Mouse (Mus musculus): ENCODE results near the gene Itga9.

Itga9 gene

DNA sequence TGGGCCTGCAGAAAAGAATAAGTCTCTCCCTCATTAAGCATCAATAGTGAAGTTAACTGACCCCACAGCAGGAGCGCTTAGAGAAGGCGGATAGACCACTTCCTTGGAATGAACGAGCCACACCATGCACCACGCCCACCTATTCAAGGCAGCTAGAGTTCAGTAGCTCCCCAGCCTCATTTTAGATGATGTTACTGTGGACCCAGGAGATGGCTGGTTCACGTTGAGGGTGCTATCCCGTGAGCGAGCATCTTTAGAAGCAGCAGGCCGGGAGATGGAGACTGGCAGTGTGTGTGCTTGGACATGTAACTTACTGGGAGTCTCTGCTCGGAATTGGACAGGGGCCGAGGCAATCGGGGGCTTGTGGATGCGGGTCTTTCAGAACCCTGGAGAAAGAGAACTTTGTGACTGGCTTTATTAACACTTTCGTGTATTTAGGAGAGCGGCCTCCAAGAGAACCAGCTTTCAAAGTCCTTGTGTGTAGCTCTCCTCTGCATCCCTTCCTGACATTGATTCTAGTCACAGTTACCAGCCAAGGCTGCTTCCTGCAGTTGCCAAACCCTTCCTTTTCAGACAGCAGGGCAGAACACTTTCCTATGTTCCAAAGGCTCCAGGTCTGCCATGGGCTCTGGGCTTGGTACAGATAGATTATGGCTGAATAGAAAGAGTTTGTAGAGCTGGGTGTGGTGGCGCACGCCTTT is 1.4 kb downstream of the Itga9 start:
- DNase-seq (ENCODE audit: low spot score) = no peak

DNA sequence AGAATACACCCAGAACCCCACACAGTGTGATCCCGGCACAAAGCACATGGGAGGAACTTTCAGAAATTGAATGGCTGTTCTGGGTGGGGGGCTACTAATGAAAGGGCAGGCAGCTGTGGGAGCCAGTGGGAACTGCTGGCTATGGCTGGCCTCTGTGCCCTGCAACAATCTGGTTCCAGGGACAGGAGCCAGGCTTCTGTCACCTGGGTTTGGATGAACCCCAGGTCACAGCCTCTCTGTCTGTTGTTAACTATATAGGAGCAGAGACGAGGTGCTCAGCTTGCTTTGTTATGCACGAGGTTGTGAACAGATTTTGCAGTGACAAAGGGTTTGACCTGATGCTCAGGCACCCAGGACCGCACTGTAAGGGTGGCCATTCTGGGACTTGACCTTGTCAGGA is 2.1 kb downstream of the Itga9 start:
- DNase-seq (ENCODE audit: low spot score) = no peak

DNA sequence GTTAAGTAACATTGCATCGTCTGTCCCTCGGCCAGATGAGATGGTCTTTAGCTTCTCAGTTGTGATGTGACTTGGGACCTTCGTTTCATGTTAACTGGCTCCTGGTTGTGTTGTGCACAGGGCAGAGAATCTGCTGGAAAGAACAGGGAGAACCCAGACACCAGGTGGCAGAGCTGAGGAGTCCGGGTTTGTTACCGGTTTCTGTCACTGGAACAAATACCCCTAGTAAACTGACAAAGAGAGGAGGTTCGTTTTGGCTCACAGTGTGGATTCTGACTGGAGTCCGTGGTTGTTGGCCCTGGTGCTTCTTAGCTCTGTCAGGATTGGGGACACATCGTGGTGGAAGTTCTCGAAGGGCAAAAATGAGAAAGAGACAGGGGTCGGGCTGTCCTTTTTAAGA is 3.6 kb downstream of the Itga9 start:
- no peak for DNase-seq (ENCODE audit: low spot score)

- DNase-seq (ENCODE audit: low spot score) = no peak
Observed at GRCm38 (mm10) chr9:118611111-118611541, 4.6 kb downstream of the Itga9 start.

DNA sequence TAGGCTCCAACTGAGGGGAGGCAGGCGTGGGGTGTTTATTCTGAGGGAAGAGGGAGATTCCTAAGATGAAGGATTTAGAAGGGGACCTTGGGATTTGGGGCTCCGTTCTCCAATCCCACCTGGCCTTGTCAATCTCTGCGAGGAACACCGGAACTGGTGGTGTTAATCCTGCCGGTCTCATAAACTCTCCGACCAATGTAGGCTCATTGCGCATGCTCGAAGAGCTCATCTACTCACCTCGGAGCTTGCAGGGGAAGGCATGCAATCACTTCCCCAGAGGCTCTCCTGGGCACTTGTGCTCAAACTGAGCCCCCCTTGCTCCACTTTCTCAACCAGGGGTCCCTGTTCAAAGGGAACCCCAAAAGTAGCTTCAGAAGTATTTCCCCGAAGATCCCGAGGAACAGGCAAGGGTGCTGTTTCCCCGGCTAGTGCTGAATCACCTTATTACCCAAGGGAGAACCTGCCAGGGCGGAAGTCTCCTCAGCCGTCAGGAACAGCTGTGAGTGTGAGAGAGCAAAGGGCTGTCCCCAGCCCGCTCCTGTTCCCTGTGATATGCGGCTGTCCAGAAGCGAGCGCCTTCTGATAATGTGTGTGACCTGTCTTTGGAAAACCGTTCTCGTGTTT is 5.6 kb downstream of the Itga9 start:
- DNase-seq (ENCODE audit: low spot score) = no peak

DNA sequence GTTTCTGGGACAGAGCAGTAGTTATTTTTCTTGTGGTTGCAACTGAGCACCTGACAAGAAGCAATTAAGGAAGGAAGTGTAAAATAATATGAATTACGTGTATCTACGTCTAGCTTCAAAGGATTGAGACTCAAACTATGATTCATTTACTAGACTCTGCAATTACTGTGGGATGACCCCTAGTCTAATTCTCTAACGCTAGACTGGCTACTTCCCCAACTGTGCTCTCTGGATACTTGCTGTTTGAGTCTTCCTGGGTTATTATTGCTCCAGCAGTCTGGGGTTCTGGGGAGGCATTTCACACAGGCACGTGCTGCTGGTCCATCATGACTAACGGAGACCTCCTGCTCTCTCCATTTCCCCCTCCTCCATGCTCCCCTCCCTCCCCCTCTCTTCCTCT is 10.7 kb downstream of the Itga9 start:
- no peak for DNase-seq (ENCODE audit: low spot score)

DNA sequence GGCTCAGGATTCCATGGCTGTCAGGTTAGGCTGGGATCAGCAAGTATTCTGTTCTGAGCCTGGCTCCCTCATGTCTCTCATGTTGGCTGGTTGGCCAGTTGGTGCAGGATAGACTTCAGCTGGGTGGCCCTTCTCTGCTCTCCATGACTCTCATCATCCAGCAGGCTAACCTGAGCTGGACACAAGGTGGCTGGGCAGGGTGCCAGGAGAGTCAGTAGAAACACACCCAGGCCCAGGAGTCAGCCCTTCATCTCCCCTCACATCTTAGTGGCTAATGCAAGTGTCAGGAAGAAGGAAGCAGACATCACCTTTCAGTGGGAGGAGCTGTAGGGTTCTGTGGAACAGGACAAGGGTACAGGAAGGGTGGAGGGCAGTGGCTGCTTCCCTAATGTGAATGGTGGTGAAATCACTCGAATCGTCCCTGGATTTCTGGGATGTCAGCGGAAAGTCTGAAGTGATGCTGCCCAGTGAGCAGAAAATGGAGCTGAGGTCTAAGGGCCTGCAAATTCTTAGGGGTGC is 12.3 kb downstream of the Itga9 start:
- no peak for DNase-seq (ENCODE audit: low spot score)

GRCm38 (mm10) chr9:118620807-118621206 is 14.3 kb downstream of the Itga9 start:
- no peak for DNase-seq (ENCODE audit: low spot score)

DNA sequence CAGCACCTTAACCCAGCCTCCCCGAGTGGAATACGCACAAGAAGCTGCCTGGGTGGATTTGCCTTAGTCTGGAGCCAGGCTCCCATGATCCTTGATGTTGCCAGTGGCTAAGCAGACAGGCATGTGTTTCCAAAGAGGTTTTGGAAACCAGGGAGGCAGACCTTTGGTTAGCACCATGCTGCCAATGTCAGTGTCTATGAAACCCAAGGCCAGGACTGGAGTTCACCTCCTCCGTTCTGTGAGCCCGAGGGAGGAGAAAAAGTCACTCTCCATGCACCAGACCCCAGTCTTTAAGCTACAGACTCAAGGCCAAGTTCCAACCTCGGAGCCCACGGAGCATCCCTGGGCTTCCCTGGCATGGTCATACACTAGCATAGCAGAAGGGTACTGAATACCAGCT is 15.2 kb downstream of the Itga9 start:
- DNase-seq (ENCODE audit: low spot score) = no peak

GRCm38 (mm10) chr9:118622376-118623166 is 16.1 kb downstream of the Itga9 start:
- DNase-seq (ENCODE audit: low spot score) = no peak

- DNase-seq (ENCODE audit: low spot score) = no peak
Observed at GRCm38 (mm10) chr9:118623483-118623882, 17.0 kb downstream of the Itga9 start.

DNA sequence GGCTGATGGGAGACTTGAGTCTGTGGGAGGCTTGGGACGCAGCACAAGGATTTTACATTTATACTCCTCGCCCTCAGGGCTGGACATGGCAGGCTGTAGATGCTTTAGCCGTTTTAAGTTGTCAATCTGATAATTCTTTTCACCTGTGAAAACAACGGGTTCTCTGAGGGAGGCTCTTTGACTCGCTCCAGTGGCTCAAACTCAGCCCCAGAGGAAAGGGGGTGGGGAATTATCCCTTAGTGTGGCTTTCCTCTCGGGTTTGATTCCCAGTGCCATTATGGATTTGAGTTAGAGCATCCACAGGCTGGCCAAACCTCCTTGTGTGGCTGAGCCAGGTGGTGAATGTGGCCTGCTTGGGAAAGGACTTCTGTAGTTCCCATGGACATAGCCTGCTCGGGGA is 17.7 kb downstream of the Itga9 start:
- DNase-seq (ENCODE audit: low spot score) = no peak

GRCm38 (mm10) chr9:118629763-118630379 is 23.4 kb downstream of the Itga9 start:
- DNase-seq (ENCODE audit: low spot score) = no peak

- no peak for DNase-seq (ENCODE audit: low spot score)
Observed at GRCm38 (mm10) chr9:118631775-118632757, 25.6 kb downstream of the Itga9 start.

DNA sequence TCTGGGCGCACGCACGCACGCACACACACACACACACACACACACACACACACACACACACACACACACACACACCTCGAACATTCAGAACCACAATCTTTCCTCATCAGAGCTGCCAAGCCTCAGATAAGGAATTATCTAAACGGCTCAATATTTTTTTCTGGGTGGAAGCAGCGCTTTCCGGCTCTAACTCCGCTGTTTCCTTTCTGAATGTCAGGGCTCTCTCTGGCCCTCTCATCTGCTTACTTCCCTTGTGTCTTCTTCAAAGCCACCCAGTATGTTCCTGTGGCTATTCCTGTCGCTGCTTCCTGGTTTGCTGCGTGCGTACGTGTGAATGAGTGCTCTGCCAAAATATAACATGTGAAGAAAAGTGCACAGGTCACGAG is 26.3 kb downstream of the Itga9 start:
- no peak for DNase-seq (ENCODE audit: low spot score)

DNA sequence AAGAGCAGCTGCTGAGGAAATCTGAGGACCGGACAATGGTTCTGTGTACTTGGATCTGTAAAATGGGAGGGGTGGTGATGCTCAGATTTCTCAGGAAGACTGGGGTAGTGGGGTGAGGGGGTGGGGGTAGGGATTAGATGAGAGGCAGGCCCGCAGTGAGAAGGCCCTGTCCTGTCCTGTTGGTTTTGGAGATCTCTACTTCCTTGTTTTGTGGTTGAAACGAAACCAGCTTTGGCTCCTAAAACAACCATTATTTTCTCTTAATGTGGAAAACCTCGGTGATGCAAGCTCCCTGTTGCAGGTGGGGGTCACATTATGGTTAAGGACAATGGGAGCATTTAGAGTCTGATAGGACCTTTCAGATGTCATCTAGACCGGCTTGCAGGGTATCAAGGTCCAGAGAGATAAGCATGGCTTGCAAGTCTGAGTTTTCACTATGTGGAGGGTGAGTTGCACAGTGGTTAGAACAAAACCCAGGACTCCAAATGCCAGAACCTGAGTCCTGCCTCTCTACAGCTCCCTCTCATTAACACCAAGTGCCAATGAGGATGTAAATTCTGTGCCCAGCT is 32.2 kb downstream of the Itga9 start:
- no peak for DNase-seq (ENCODE audit: low spot score)

- no peak for DNase-seq (ENCODE audit: low spot score)
Observed at GRCm38 (mm10) chr9:118645698-118646355, 39.3 kb downstream of the Itga9 start.

DNA sequence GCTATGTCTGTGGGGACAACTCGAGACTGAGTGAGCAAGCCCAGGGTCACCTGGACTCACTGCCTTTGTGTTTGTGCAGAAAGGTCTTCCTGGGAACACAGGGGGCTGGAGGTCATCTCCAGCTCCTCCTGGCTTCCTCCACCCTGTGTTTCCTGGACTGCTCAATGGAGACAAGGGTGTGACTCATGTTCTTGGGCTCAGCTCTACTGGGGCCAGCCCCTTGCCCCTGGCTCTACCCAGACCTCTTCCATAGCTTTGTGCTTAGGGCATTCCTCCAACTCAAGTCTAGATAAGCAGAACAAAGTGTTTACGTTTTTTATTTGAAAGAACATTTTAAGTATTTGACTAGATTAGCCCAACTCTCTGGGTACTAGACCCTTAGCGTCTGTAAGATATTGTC is 41.0 kb downstream of the Itga9 start:
- no peak for DNase-seq (ENCODE audit: low spot score)

DNA sequence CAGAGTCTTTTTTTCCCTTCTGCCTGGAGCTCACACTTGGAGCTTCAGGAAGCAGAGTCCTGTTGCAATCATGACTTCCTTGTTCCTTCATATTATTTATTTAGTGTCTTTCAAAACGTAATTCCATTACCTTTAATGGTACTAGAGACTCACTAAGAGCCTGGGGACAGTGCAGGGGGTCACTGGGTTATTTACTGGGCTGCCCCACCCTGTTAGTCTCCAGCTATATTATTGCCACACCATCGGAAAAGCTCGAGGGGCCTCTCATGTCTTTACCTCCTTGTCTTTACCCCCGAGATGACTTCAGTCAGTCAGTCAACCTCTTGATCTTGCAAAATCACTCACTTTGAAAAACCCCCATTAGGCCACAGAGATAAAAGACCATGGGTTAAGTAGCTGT is 44.5 kb downstream of the Itga9 start:
- DNase-seq (ENCODE audit: low spot score) = no peak

DNA sequence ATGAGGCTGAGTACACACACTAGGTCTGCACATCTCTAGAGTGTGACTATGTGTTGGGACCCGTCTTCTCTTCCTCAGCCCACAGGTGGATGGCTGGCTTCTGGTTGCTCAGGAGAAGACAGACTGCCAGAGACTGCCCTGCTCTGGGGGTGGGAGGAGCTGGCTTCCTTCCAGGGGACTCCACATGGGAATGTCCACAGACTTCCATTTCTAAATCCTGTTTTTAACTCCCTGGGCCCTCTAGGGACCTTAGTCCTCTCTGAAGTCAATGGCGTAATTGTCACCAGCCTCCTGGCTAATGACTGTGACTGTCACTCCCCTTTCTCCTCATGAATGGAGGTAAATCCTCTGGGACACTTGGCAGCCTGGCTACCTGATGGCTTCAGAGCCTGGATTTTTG is 45.4 kb downstream of the Itga9 start:
- no peak for DNase-seq (ENCODE audit: low spot score)

All from adipocyte (in vitro differentiated cells).